Mouse (Mus musculus): Measurements from ENCODE around the gene Sec24d. TPM values are rescaled to one million over a fixed set of nuclear protein-coding genes. Genes with fewer than 3 reads are reported as not detected.
"Not testable (repeated sequence)": the region's sequence is repeated elsewhere in the genome, so short reads cannot be mapped to it uniquely, and the experiment has no call there.

Gene Sec24d
- polyA plus RNA-seq, 1 experiment from 2014 or later: 10.2 TPM

- no peaks in the 10 kb centered on the region for H3K36me3 ChIP-seq (ENCODE audit: control insufficient read depth, insufficient read depth, low read length)
- no peaks in the 10 kb centered on the region for H3K27me3 ChIP-seq (ENCODE audit: control insufficient read depth, insufficient read depth, low read length)
- no peaks in the 10 kb centered on the region for H3K9me3 ChIP-seq (ENCODE audit: control insufficient read depth, low read length)
- ATAC-seq (ENCODE audit: low read depth): no peak
- no peak overlapping the region for H3K9ac ChIP-seq (replicated peaks; ENCODE audit: low read depth, low read length)
- H3K27ac ChIP-seq (ENCODE audit: low read depth, low read length): no peak overlapping the region
- 81% methylated on average over 4 of the region's 4 CpGs for WGBS
- no peak overlapping the region for H3K4me3 ChIP-seq (ENCODE audit: low read depth, low read length)
- no peaks in the 10 kb centered on the region for H3K4me1 ChIP-seq (ENCODE audit: control insufficient read depth, insufficient read depth, low read length)
- no peak overlapping the region for H3K4me2 ChIP-seq (ENCODE audit: low read depth, low read length)
These were observed 89.2 kb downstream of the Sec24d start for GRCm38 (mm10) chr3:123356377-123356991.

- not testable (repeated sequence) for H3K9ac ChIP-seq (replicated peaks; ENCODE audit: low read depth, low read length); H3K27ac ChIP-seq (ENCODE audit: low read depth, low read length); H3K4me1 ChIP-seq (ENCODE audit: control insufficient read depth, insufficient read depth, low read length); H3K9me3 ChIP-seq (ENCODE audit: control insufficient read depth, low read length); H3K4me2 ChIP-seq (ENCODE audit: low read depth, low read length); H3K36me3 ChIP-seq (ENCODE audit: control insufficient read depth, insufficient read depth, low read length); H3K4me3 ChIP-seq (ENCODE audit: low read depth, low read length); ATAC-seq (ENCODE audit: low read depth); H3K27me3 ChIP-seq (ENCODE audit: control insufficient read depth, insufficient read depth, low read length)
- WGBS: 90% methylated on average over 2 of the region's 2 CpGs
These were observed 99.6 kb downstream of the Sec24d start for GRCm38 (mm10) chr3:123366820-123367219.

- Histone ChIP-seq H3K4me2 (ENCODE audit: low read depth, low read length) (no peak overlapping the region), H3K27ac (ENCODE audit: low read depth, low read length) (no peak overlapping the region), H3K27me3 (ENCODE audit: control insufficient read depth, insufficient read depth, low read length) (no peaks in the 10 kb centered on the region), H3K9me3 (ENCODE audit: control insufficient read depth, low read length) (no peaks in the 10 kb centered on the region), H3K4me1 (ENCODE audit: control insufficient read depth, insufficient read depth, low read length) (no peaks in the 10 kb centered on the region), H3K9ac (replicated peaks; ENCODE audit: low read depth, low read length) (no peak overlapping the region), H3K4me3 (ENCODE audit: low read depth, low read length) (no peak overlapping the region), H3K36me3 (ENCODE audit: control insufficient read depth, insufficient read depth, low read length) (peaks cover 9% of the 10 kb centered on the region; the same call in 1 of the 2 replicates)
- no peak for ATAC-seq (ENCODE audit: low read depth)
- 90% methylated on average over 12 of the region's 12 CpGs for WGBS
These were observed 101.9 kb downstream of the Sec24d start for GRCm38 (mm10) chr3:123369161-123369560.

GRCm38 (mm10) chr3:123370927-123371326, 103.7 kb downstream of the Sec24d start:
- Histone ChIP-seq H3K4me1 (ENCODE audit: control insufficient read depth, insufficient read depth, low read length) (no peaks in the 10 kb centered on the region), H3K9ac (replicated peaks; ENCODE audit: low read depth, low read length) (no peak overlapping the region), H3K4me3 (ENCODE audit: low read depth, low read length) (no peak overlapping the region), H3K4me2 (ENCODE audit: low read depth, low read length) (no peak overlapping the region), H3K27ac (ENCODE audit: low read depth, low read length) (no peak overlapping the region), H3K9me3 (ENCODE audit: control insufficient read depth, low read length) (no peaks in the 10 kb centered on the region), H3K36me3 (ENCODE audit: control insufficient read depth, insufficient read depth, low read length) (0 out of 2 replicates have a peak, but pooled peaks cover 9% of the 10 kb centered on the region), H3K27me3 (ENCODE audit: control insufficient read depth, insufficient read depth, low read length) (no peaks in the 10 kb centered on the region)
- no peak for ATAC-seq (ENCODE audit: low read depth)
- 96% methylated on average over 5 of the region's 5 CpGs for WGBS

- no peaks in the 10 kb centered on the region for H3K27me3 ChIP-seq (ENCODE audit: control insufficient read depth, insufficient read depth, low read length)
- peak; percentile 81; the same call in 1 of the 2 replicates for ATAC-seq (ENCODE audit: low read depth)
- no peaks in the 10 kb centered on the region for H3K4me1 ChIP-seq (ENCODE audit: control insufficient read depth, insufficient read depth, low read length)
- 0 out of 2 replicates have a peak, but pooled peaks cover 9% of the 10 kb centered on the region for H3K36me3 ChIP-seq (ENCODE audit: control insufficient read depth, insufficient read depth, low read length)
- no peak overlapping the region for H3K4me3 ChIP-seq (ENCODE audit: low read depth, low read length)
- H3K4me2 ChIP-seq (ENCODE audit: low read depth, low read length): no peak overlapping the region
- H3K9me3 ChIP-seq (ENCODE audit: control insufficient read depth, low read length): no peaks in the 10 kb centered on the region
- H3K9ac ChIP-seq (replicated peaks; ENCODE audit: low read depth, low read length): no peak overlapping the region
- WGBS: 37% methylated on average over 11 of the region's 11 CpGs
- H3K27ac ChIP-seq (ENCODE audit: low read depth, low read length): no peak overlapping the region
These were observed 104.7 kb downstream of the Sec24d start for GRCm38 (mm10) chr3:123371766-123372535.

- ATAC-seq (ENCODE audit: low read depth): no peak
- Histone ChIP-seq H3K27ac (ENCODE audit: low read depth, low read length) (no peak overlapping the region), H3K9me3 (ENCODE audit: control insufficient read depth, low read length) (no peaks in the 10 kb centered on the region), H3K4me3 (ENCODE audit: low read depth, low read length) (no peak overlapping the region), H3K36me3 (ENCODE audit: control insufficient read depth, insufficient read depth, low read length) (0 out of 2 replicates have a peak, but pooled peaks cover 3% of the 10 kb centered on the region), H3K27me3 (ENCODE audit: control insufficient read depth, insufficient read depth, low read length) (no peaks in the 10 kb centered on the region), H3K9ac (replicated peaks; ENCODE audit: low read depth, low read length) (no peak overlapping the region), H3K4me2 (ENCODE audit: low read depth, low read length) (no peak overlapping the region), H3K4me1 (ENCODE audit: control insufficient read depth, insufficient read depth, low read length) (no peaks in the 10 kb centered on the region)
- 96% methylated on average over 3 of the region's 3 CpGs for WGBS
These were observed 109.3 kb downstream of the Sec24d start for GRCm38 (mm10) chr3:123376562-123376961.

- no peak overlapping the region for H3K9ac ChIP-seq (replicated peaks; ENCODE audit: low read depth, low read length)
- 91% methylated on average over 7 of the region's 7 CpGs for WGBS
These were observed 117.2 kb downstream of the Sec24d start for GRCm38 (mm10) chr3:123384435-123384834.

DNA sequence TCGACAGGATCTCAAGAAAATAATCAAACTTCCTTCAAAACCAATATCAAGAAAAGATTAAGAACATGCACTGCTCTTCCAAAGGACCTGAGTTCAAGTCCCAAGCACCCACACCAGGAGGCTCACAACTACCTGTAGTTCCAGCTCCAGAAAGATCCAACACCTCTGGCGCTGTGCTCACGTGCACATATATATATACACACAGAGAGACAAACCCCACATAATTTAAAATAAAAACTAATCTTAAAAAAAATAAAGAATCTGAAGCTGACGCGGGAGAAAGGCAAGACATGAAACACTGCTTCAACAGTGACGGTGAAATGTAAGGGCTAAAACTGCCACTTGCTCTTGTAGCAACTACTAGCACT, 117.8 kb downstream of the Sec24d start:
- WGBS: 9% methylated on average over 6 of the region's 6 CpGs
- H3K27ac ChIP-seq (ENCODE audit: low read depth, low read length): peak overlapping the region; percentile 85; the same call in 1 of the 2 replicates
- peak overlapping the region; percentile 81 for H3K4me2 ChIP-seq (ENCODE audit: low read depth, low read length)
- 0 out of 2 replicates have a peak, but pooled peaks cover 3% of the 10 kb centered on the region for H3K36me3 ChIP-seq (ENCODE audit: control insufficient read depth, insufficient read depth, low read length)
- H3K4me1 ChIP-seq (ENCODE audit: control insufficient read depth, insufficient read depth, low read length): peaks cover 14% of the 10 kb centered on the region
- H3K27me3 ChIP-seq (ENCODE audit: control insufficient read depth, insufficient read depth, low read length): no peaks in the 10 kb centered on the region
- peak; percentile 6; the same call in 1 of the 2 replicates for ATAC-seq (ENCODE audit: low read depth)
- peak overlapping the region; percentile 69 for H3K4me3 ChIP-seq (ENCODE audit: low read depth, low read length)
- H3K9me3 ChIP-seq (ENCODE audit: control insufficient read depth, low read length): no peaks in the 10 kb centered on the region
- peak overlapping the region; percentile 59; the same call in 1 of the 2 replicates for H3K9ac ChIP-seq (replicated peaks; ENCODE audit: low read depth, low read length)

More at GRCm38 (mm10) chr3:123384435-123384834, 117.2 kb downstream of the Sec24d start:
- no peaks in the 10 kb centered on the region for H3K27me3 ChIP-seq (ENCODE audit: control insufficient read depth, insufficient read depth, low read length)
- 0 out of 2 replicates have a peak, but pooled peaks cover 3% of the 10 kb centered on the region for H3K36me3 ChIP-seq (ENCODE audit: control insufficient read depth, insufficient read depth, low read length)
- H3K4me2 ChIP-seq (ENCODE audit: low read depth, low read length): peak overlapping the region; percentile 81
- H3K9me3 ChIP-seq (ENCODE audit: control insufficient read depth, low read length): no peaks in the 10 kb centered on the region
- H3K27ac ChIP-seq (ENCODE audit: low read depth, low read length): no peak overlapping the region
- H3K4me1 ChIP-seq (ENCODE audit: control insufficient read depth, insufficient read depth, low read length): peaks cover 14% of the 10 kb centered on the region
- ATAC-seq (ENCODE audit: low read depth): no peak
- peak overlapping the region; percentile 69; the same call in 1 of the 2 replicates for H3K4me3 ChIP-seq (ENCODE audit: low read depth, low read length)
